9 mouse cellular contexts compared by ENCODE assay signal in genomic region chr1:22604329-22605044, GRCm38 (mm10).
DNase-seq lines count a peak whose midpoint lies in the region; ATAC-seq lines count a peak whose summit lies in the region.
"Had no signal": no experiment of that assay in that cellular context is flagged by ENCODE, and none has a peak within 500 bp of the region (broad histone marks: within the 10 kb centered on the region; RNA-seq: fewer than 3 reads in every experiment).

No protein-coding gene starts in this region.

- H3K27ac ChIP-seq in forebrain, embryonic 16.5 days (ENCODE audit: low read length): no peak overlapping the region
- H3K27ac ChIP-seq: macrophage had no signal

- 70% methylated on average over 17 of the region's 18 CpGs for WGBS in forebrain, embryonic 16.5 days

- peak; percentile 15 for DNase-seq in heart, postnatal 4 days
- DNase-seq in heart, adult 9 months (ENCODE audit: low spot score in 2 of 2): no peak
- DNase-seq in thymus, postnatal 0 days (ENCODE audit: low spot score): peak; percentile 14
- no peak for DNase-seq in thymus, adult 18-20 months
- DNase-seq in retina, embryonic 14.5 days (ENCODE audit: low spot score): peak; percentile 68
- DNase-seq in left cerebral cortex, adult 9 months (ENCODE audit: low spot score in 2 of 2): no peak
- DNase-seq in urinary bladder, adult 18-20 months (ENCODE audit: low spot score in 2 of 2): no peak

- peak; percentile 47; the same call in 1 of the 2 replicates for ATAC-seq in forebrain, embryonic 16.5 days

- no peaks in the 10 kb centered on the region for H3K27me3 ChIP-seq in forebrain, embryonic 16.5 days (replicated peaks; ENCODE audit: control insufficient read depth, insufficient read depth, low read length)

- H3K9ac ChIP-seq in forebrain, embryonic 16.5 days (replicated peaks; ENCODE audit: low read depth, low read length): no peak overlapping the region

- H3K9me3 ChIP-seq in forebrain, embryonic 16.5 days (ENCODE audit: control insufficient read depth, low read length): no peaks in the 10 kb centered on the region

- H3K36me3 ChIP-seq in forebrain, embryonic 16.5 days (ENCODE audit: control insufficient read depth, insufficient read depth): no peaks in the 10 kb centered on the region

- H3K4me2 ChIP-seq in forebrain, embryonic 16.5 days (ENCODE audit: low read length): no peak overlapping the region

- no peaks in the 10 kb centered on the region for H3K4me1 ChIP-seq in forebrain, embryonic 16.5 days (replicated peaks; ENCODE audit: control insufficient read depth, insufficient read depth, low read length)

- no peak overlapping the region for H3K4me3 ChIP-seq in forebrain, embryonic 16.5 days (replicated peaks; ENCODE audit: low read length)

Comparison
In these comparisons a context has a peak if more than half of its experiments do, and no peak if none do; other contexts are left out.
1. DNase-seq: peak in heart, postnatal 4 days (single experiment), thymus, postnatal 0 days (single experiment) and retina, embryonic 14.5 days (single experiment); none in heart, adult 9 months (0 of 2), thymus, adult 18-20 months (0 of 2), left cerebral cortex, adult 9 months (0 of 2) and urinary bladder, adult 18-20 months (0 of 2).